Mouse (Mus musculus) gastrocnemius, postnatal 14 days (tissue): ENCODE data around the gene Akt2. TPM values are rescaled to one million over a fixed set of nuclear protein-coding genes. Genes with fewer than 3 reads are reported as not detected.
"Not testable (repeated sequence)": the region's sequence is repeated elsewhere in the genome, so short reads cannot be mapped to it uniquely, and the experiment has no call there.

ENCODE experiments used
- DNase-seq: peaks from one replicate; pipeline ENCODE4 v3.0.0; 2021; ENCODE audit warnings: mixed read lengths
- intact Hi-C: fragments of 180-260 bp; cut with DNase I; formaldehyde crosslinking; loops from one replicate; pipeline ENCODE4 v1.15.1; 2025; ENCODE audit warnings: low total_unique reads
- total RNA-seq, 2 experiments: library from RNA; stranded (reverse); gene quantifications; 2 replicates each; pipeline ENCODE4 v1.2.3; 2021

Gene Akt2
- total RNA-seq, 2 experiments from 2014 or later = 109 to 114 TPM

DNA sequence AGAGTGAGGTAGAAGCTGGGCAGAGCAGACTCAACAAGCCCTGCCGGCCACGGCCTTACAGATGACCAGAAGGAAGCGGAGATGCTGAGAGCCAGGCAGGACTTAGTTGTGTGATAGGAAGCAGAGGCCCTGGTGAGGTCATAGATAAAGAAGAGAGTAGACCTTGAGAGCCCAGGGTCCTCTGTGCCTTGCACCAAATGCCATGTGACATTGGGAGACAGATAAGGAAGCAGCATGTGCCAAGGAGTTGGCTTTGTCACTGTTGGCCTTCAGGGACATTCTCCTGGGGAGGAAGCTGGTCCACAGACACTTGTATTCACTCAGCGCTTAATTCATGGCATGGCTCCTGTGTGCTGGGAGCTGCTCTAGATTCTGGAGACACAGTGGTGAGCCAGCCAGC lies 17.9 kb downstream of the Akt2 start:
- DNase-seq = no peak
- intact Hi-C loops = no loop called here

DNA sequence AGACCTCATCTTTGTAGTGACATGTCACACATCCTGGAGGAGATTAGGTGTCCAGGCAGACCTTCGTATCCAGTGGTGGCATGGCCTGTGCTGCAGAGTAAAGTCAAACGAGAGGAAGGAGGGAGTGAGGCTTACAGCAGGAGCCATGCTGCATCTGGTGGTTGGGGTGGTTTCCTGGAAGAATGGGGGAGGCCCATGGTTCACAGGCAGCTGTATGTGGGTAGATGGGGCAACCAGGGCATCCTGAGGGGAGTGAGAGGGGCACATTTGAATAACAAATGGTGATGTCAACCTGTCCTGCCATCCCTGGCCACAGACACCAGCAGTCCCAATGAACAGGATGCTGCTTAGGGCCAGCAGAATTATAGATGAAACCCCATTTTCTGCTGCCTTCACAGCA lies 18.3 kb downstream of the Akt2 start:
- intact Hi-C loops = no loop called here
- no peak for DNase-seq

DNA sequence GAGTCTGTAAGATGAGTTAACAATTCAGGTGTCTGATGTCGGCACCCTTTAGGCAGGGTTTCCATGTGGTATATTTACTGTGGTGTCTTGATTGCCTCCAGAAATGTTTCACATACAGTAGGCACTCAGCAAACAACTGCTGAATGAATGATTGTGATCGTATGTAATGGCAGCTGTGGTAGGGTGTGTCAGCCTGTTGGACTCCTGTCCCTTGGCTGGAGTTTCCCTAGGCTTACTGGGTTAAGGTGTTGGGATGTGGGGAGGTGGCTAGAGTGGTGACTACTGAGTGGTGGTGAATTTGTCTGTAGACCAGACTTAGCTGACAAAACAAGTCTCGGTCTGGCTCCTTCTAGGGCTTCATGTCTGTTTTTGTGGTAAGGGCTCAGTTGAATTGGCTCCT lies 19.0 kb downstream of the Akt2 start:
- intact Hi-C loops = no loop called here
- DNase-seq = no peak

DNA sequence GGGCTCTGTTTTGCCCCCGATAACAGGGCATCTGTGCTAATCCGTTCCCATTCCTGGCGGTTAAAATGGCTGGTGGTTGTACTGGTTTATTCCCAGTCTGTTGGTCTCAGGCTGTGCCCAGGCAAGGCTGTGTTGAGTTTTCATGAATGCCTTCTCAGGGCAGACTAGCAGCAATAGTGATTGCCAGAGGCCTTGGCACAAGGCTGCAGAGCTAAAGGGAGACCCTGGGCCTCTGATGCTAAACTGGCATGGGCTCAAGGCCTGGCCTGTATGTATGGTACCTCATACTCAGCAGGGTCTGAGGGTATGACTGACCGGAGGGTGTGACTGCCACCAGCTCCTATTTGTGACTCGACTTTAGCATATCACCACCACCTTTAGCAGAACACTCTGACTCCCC lies 19.5 kb downstream of the Akt2 start:
- no peak for DNase-seq
- intact Hi-C loops = no loop called here

DNA sequence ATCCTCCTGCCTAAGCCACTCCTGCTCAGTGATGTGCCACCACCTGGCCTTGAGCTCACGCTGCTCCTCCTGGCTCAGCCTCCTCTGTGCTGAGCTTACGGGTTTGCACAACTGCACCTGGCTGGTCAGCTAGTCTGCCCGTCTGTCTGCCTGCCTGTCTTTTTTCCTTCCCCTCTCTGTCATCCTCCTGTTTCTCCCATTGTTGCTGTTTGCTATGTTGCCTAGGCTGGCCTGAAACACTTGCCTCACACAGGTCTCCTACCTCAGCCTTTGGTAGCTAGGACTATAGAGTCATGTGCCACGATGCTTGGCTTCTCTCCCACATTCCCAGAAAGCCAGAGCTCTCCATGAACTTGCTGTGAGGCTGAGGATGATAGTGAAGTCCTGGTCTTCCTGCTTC lies 21.6 kb downstream of the Akt2 start:
- intact Hi-C loops = no loop called here
- DNase-seq = no peak

DNA sequence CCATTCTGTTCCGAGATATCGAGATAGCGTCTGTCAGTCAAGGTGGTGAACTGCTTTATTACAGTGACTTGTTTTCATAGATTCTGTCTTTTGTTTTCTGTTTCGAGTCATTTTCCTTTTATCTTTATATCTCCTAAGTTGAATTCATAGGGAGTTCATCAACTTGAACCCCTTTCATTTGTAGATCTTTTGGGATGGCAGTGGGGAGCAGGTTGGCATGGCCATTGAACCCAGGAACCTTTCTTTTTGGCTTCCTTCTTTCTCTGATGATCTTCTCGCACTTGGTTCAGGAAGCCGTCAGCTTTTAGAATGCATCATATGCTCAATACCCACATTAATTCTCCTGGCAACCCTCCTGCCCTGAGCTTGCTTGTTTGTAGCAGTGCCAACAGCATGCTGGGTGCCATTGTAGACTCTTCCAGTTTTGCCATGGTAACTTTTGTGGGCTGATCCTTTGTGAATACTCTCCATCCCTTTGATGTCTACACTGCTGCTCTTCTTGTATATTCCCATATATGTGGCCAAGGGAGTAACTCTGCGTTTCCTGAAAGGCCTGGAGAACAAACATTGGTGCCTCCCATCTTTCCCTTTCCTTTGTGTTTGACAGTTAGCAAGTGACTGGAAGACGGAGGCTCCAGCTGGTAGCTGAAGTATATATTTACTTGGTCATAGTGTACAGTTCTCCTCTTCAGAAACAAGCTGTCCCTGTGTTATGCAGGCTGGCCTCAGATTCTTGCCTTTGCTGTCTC lies 22.6 kb downstream of the Akt2 start:
- no peak for DNase-seq
- intact Hi-C loops = no loop called here

DNA sequence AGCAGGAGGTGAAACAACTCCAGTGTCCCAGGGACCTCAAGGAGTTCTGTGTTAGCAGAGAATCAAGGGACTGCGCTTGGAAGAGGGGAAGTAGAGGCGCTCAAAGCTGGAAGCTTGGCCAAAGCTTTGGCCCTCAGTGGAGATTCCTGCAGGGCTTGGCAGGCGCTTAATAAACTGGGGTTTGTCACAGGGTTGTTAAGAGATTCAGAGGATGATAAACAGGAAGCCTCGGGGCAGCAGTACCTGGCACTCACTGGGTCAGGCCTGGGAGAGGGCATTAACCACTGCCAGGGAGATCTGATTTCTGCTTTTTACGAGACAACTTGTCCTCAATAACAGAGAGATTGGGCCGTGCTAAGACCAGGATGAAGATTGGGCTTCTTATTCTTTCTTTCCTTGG lies 29.7 kb downstream of the Akt2 start:
- no peak for DNase-seq
- intact Hi-C loops = no loop called here

DNA sequence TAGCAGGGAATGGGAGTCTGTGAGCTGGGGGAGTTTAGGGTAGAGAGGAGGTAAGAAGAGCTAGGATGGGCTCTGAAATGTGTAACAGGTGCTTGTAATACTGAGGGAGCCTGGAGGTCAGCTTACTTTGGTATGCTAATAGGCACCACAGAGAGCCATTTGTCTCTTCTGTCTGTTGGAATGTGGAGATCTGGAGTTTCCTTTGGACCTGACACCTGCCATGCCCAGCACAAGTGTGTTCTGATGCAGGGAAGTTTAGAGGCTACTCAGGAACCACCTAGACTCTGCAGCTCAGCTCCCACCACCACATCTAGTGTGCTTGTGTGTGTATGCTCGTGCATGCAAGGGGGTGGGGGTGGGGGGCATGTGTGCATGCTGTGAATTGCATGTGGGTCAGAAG lies 30.9 kb downstream of the Akt2 start:
- intact Hi-C loops = no loop called here
- DNase-seq = no peak

DNA sequence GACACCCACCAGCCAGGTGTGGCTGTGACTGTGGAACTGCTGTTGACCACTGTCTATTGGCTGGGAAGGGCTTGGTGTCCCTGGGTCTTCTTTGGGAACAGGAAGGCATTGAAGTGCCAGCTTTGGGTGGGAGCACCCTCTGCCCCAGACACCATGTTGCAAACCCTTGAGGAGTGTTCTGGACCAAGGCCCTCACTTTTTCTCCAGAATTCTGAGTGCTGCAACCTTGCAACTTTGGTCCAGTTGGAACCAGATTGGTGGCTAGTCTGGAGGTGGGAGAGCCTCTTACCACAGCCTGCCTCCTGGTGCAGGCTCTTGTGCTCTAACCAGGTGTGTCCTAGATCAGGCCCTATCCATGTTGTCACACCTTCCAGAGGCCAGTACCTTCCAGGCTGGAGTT lies 33.6 kb downstream of the Akt2 start:
- intact Hi-C loops = no loop called here
- no peak for DNase-seq

DNA sequence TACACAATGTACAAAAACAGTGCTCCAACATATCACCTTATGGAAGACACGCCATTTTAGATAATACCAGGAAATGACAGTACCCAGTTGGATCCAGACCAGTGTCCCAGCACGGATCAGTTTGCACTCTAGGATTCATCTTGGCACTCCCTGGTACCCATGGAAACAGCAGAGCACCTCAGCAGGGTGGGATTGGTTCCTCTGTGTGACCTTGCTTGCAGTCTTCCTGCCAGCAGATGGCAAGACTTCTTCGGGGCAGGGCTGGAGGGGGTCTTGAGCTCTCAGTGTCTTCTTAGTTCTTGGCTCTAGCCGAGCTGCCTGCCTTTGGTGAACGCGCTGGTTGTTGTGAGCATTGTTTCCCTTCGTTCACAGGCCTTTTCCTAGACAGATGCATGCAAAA lies 36.4 kb downstream of the Akt2 start:
- DNase-seq = no peak

DNA sequence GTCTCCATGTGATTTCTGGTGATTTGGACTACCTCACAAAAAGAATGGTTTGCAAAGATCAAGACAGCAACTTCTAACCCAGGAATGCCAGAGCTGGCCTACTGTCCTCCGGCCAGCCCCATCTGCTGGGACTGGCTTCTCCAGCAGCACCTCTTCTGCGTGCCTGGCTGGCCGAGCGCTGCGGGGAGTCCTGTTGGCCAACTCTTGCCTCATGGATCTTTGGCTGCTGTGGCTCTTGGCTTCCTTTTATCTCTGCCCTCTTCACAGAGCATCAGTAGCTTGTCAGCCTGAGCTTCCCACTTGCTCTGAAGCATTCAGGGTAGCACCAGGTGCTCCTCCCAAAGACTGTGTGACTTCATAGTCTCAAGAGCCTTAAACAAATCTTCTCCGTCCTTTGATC lies 36.8 kb downstream of the Akt2 start:
- no peak for DNase-seq
- intact Hi-C loops = no loop called here

More for the DNA sequence above, 36.4 kb downstream of the Akt2 start:
- intact Hi-C loops = no loop called here

DNA sequence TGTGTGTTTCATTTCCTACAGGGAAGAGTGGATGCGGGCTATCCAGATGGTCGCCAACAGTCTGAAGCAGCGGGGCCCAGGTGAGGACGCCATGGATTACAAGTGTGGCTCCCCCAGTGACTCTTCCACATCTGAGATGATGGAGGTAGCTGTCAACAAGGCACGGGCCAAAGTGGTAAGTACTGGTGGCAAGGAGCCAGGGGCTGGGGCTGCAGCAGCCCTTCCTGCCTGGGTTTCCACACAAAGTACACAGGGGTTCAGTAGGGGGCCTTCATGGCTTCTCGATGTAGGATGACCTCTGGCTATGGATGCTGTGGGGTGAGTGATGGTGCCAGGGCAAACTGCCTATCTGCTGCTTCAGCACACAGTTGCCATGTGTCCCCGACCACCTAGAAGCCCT lies 37.5 kb downstream of the Akt2 start:
- intact Hi-C loops, DNase-seq: not testable (repeated sequence)

DNA sequence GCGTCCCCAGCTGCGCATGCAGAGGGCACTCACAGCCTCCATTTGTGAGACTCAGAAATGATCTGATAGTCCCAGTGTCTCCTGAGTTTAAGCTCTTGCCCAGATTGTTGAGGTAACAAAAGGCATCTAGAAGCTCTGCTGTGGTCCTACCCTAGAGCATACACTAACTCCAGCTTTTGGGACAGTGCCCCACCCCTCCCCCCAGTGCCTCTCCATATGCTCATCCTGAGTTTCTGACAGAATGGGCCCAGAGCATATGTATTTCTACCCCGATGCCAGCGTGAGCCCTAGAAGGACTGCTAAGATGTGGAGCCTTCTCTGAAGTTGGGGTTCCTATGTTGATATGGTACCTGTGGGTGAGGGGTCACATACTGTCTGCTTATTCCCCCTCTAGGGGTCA lies 40.1 kb downstream of the Akt2 start:
- intact Hi-C loops = no loop called here
- no peak for DNase-seq

DNA sequence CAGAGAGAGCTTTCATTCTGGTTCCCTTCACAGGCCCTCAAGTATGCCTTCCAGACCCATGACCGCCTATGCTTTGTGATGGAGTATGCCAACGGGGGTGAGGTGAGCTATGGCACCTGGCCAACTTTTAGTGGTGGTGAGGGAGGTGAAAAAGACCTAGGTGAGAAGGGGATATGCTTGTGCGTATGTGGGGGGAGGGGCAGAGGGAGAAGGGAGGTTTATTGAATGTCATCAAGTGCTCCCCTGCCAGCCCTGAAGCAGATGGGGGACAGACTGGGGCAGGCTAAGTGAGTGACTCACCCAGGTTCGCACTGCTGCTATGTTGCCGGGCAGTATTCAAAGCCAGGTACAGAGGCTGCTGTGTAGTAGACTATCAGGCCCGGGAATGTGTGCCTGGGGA lies 41.8 kb downstream of the Akt2 start:
- no peak for DNase-seq

DNA sequence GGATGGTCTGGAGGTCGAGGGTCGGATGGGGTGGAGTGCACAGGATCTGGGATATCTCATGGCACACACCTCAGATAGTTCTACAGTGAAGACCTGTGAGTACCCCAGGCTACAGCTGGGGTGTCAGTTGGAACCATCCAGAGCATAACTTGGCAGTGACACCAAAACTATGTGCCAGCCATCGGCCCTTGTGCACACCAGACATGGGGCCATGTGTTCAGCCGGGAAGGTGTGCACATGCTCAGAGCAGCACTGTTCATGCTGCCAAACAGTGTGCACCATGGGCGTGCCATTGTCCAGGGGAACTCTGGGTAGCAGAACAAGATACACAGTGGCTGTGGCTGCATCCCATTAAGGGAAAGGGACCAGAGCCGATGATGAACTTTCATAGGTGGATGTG lies 43.3 kb downstream of the Akt2 start:
- intact Hi-C loops = no loop called here
- DNase-seq = no peak

More for the DNA sequence above, 41.8 kb downstream of the Akt2 start:
- intact Hi-C loops = no loop called here

DNA sequence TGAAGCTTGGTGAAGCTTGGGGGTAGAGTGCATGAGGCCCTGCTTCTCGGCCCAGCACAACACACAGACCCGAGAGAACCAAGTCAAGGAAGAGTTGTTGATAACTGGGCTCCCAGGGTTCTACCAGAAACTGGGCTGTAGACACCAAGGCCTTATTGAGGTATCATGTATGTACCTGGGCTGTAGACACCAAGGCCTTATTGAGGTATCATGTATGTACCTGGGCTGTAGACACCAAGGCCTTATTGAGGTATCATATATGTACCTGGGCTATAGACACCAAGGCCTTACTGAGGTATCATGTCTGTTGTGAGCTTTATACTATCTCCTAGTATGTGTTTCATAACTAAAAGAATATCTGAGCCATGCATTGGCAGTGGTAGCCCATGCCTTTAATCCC lies 43.7 kb downstream of the Akt2 start:
- DNase-seq, intact Hi-C loops: not testable (repeated sequence)

DNA sequence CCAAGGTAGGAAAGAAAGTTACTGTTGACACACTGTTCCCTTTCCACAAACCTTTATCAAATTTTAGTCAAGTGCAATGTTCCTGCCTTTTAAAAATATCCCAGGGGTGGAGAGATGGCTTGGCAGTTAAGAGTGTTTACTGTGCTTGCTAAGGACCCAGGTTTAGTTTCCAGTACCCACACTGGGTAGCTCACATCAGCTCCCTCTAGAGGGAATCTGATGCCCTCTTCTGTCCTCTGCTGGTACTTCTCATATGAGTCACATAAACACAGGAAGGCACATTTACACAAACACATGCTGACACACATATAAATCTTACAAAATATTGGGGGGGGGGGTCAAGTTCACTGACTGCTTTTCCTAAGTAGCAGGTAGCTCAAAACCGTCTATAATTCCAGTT lies 53.1 kb downstream of the Akt2 start:
- no peak for DNase-seq
- intact Hi-C loops = no loop called here

DNA sequence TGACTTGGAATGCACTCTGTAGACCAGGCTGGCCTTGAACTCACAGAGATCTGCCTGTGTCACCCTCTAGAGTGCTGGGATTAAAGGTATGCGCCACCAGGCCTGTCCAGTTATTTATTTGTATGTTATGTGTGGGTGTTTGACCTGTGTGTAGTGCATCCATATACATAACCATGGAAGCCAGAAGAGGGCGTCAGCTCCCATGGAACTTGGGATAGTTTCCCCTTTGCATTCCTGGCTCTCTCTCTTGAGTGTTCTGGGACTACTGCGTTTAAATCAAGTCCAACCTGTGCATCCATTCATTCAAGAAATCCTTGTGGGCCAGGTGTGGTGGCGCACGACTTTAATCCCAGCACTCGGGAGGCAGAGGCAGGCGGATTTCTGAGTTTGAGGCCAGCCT lies 55.2 kb downstream of the Akt2 start:
- intact Hi-C loops = no loop called here
- no peak for DNase-seq

DNA sequence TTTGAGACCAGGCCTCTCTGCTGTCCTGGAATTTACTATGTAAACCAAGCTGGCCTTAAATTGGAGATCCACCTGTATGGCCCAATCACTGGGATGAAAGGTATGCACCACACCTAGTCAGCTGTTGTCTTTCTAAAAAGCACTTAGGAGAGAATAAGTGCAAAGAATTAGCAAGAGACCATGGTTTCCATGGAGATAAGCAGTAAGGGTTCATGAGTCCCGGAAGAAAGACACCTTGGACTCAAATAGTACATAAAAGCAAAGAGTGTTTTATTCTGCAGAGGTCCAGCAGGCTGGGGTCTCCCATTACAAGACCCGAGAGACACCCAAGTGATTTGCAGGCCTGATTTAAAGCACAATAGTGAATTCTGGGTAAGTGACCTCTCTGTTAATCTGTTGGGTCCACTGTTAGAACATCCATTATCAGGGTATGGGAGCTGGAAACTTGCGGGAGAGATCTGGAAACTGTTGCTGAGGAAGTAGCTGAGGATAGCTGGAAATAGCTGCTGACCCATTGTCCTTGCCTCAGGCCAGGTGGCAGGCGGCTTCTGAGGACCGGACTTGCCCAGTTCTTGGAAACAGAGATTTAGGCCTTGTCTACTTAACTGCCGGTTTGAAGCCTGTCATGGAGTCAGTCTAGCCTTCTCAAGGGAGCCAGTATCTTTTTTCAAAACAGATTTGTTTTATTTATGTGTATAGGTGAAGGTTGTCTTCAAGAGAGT lies 56.1 kb downstream of the Akt2 start:
- intact Hi-C loops = no loop called here
- no peak for DNase-seq

DNA sequence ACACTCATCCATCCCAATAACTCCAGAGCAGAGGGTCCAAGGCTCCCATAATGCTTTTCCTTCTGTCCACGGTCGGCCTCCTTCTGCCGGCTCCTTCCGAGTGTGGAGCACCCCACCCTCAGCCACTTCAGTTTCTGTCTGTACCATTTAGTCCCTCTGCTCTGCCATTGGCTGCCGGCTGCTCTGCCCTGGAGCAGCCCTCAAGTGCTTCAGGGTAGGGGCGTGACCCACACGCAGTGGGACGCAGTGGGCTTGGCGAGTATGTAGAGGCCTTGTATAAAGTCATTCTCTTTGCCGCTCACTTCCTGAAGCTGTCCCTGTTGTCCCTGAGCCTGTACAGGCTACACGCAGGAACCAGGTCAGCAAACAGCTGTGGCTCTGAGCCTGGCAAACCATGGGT lies 58.4 kb downstream of the Akt2 start:
- DNase-seq = no peak
- intact Hi-C loops = no loop called here

DNA sequence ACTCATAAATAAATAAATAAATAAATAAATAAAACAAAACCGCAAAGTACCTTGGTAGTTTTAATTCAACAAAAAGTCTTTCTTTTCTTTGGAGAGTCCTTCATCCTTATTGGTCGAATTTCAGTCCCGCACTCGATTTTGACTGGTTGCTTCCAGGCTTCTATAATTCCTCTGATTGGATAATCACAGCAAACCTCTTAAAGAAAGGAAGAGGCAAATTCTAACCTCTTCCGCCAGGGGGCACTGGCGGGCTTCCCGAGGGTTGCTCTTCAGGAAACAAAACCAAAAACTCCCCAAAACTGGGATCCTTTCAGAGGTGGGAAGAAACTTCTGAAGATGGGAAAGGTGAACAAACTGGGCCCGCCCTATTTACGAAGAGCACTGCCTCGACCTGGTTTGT lies 59.6 kb downstream of the Akt2 start:
- DNase-seq = peak; percentile 75
- intact Hi-C loops = no loop called here
